Mouse (Mus musculus) Patski (cell line): ENCODE results near the gene Vrk1. TPM values are rescaled to one million over a fixed set of nuclear protein-coding genes. Genes with fewer than 3 reads are reported as not detected.

Source experiments
- ATAC-seq: fragments of 100-300 bp; one replicate; pipeline ENCODE4 v1.8.0; 2021
- CTCF ChIA-PET: fragments of 350-600 bp; sonication (Branson Sonifier 250); formaldehyde crosslinking; loops from one replicate; lab custom pipeline; 2022; ENCODE audit warnings: inconsistent platforms; lab: Charles Lee
- POLR2A ChIA-PET: fragments of 350-600 bp; sonication (Branson Sonifier 250); formaldehyde crosslinking; loops from one replicate; lab custom pipeline; 2022; ENCODE audit warnings: antibody characterized with exemption, inconsistent platforms; lab: Charles Lee
- DNase-seq: peaks from one replicate; pipeline ENCODE4 v3.0.0-alpha.2; 2011; ENCODE audit warnings: low read depth, low spot score
- H3K27me3 ChIP-seq: fragments of 371-371 bp; one replicate; pipeline ENCODE4 v1.5.1; 2021
- CTCF ChIP-seq: fragments of 100-300 bp; IDR thresholded peaks from one replicate; pipeline ENCODE4 v1.5.1; 2021
- in situ Hi-C: fragments of 300-500 bp; cut with MboI; formaldehyde crosslinking; loops from 3 replicates; pipeline ENCODE4 v1.11.1; 2018; ENCODE audit warnings: low pct_unique_long_range_greater_than_20kb, mixed read lengths
- polyA plus RNA-seq: library from polyadenylated mRNA; unstranded; gene quantifications from one replicate; pipeline ENCODE4 v1.2.3, GENCODE M21; 2021

Gene Vrk1
- polyA plus RNA-seq, 1 experiment from 2014 or later, result 20.3 TPM

- no peak for DNase-seq
- no peak for TF ChIP-seq CTCF
- CTCF ChIA-PET, result no interaction called here
- POLR2A ChIA-PET, result no interaction called here
- no peak for ATAC-seq
- in situ Hi-C loops, result no loop called here
- H3K27me3 ChIP-seq, result no peaks in the 10 kb centered on the region
These were observed 16.5 kb downstream of the Vrk1 start for GRCm38 (mm10) chr12:106026385-106027134.

GRCm38 (mm10) chr12:106027372-106027771 is 17.3 kb downstream of the Vrk1 start:
- no peaks in the 10 kb centered on the region for H3K27me3 ChIP-seq
- ChIA-PET POLR2A (no interaction called here), CTCF (no interaction called here)
- in situ Hi-C loops, result no loop called here
- ATAC-seq, result no peak
- TF ChIP-seq CTCF, result no peak
- DNase-seq, result no peak

- no peak for TF ChIP-seq CTCF
- DNase-seq, result no peak
- H3K27me3 ChIP-seq, result no peaks in the 10 kb centered on the region
- in situ Hi-C loops, result no loop called here
- ChIA-PET POLR2A (interaction anchor here (0.6 kb wide), 1 partner anchor 189 kb away, joined by 3 read pairs; no protein-coding TSS in a partner anchor), CTCF (interaction anchor here (0.8 to 1.3 kb wide), 3 partner anchors 11 to 26 kb away, joined by 3 read pairs; no protein-coding TSS in a partner anchor)
- ATAC-seq, result no peak
These were observed 19.6 kb downstream of the Vrk1 start for GRCm38 (mm10) chr12:106029582-106029981.

- CTCF ChIA-PET, result interaction anchor here (1.0 to 1.6 kb wide), 3 partner anchors 12 to 25 kb away, joined by 3 to 4 read pairs (median 3); no protein-coding TSS in a partner anchor
- DNase-seq, result no peak
These were observed 20.2 kb downstream of the Vrk1 start for GRCm38 (mm10) chr12:106030146-106030745.

GRCm38 (mm10) chr12:106030796-106031195 is 20.8 kb downstream of the Vrk1 start:
- ATAC-seq (no peak), DNase-seq (no peak)
- TF ChIP-seq CTCF, result no peak
- H3K27me3 ChIP-seq, result no peaks in the 10 kb centered on the region
- in situ Hi-C loops, result no loop called here
- CTCF ChIA-PET, result interaction anchor here (1.6 kb wide), 1 partner anchor 24 kb away, joined by 4 read pairs; no protein-coding TSS in a partner anchor
- POLR2A ChIA-PET, result no interaction called here

More at GRCm38 (mm10) chr12:106030146-106030745, 20.2 kb downstream of the Vrk1 start:
- in situ Hi-C loops, result no loop called here
- TF ChIP-seq CTCF, result no peak
- no peak for ATAC-seq
- no peaks in the 10 kb centered on the region for H3K27me3 ChIP-seq
- POLR2A ChIA-PET, result interaction anchor here (0.6 kb wide), 1 partner anchor 248 kb away, joined by 4 read pairs; no protein-coding TSS in a partner anchor

GRCm38 (mm10) chr12:106031916-106032315 is 21.9 kb downstream of the Vrk1 start:
- ChIA-PET POLR2A (no interaction called here), CTCF (interaction anchor here (1.6 to 2.3 kb wide), 2 partner anchors 8 to 23 kb away, joined by 4 read pairs; no protein-coding TSS in a partner anchor)
- ATAC-seq, result no peak
- TF ChIP-seq CTCF, result no peak
- in situ Hi-C loops, result no loop called here
- H3K27me3 ChIP-seq, result no peaks in the 10 kb centered on the region
- DNase-seq, result no peak

GRCm38 (mm10) chr12:106032361-106032760 is 22.3 kb downstream of the Vrk1 start:
- no peak for ATAC-seq
- no peaks in the 10 kb centered on the region for H3K27me3 ChIP-seq
- TF ChIP-seq CTCF, result no peak
- in situ Hi-C loops, result no loop called here
- no peak for DNase-seq
- ChIA-PET CTCF (interaction anchor here (2.3 kb wide), 1 partner anchor 8 kb away, joined by 4 read pairs; no protein-coding TSS in a partner anchor), POLR2A (no interaction called here)

GRCm38 (mm10) chr12:106034267-106034666 is 24.2 kb downstream of the Vrk1 start:
- in situ Hi-C loops, result no loop called here
- ATAC-seq, result no peak
- ChIA-PET POLR2A (interaction anchor here (1.2 kb wide), 1 partner anchor 12 kb away, joined by 3 read pairs; no protein-coding TSS in a partner anchor), CTCF (interaction anchor here (1.0 to 2.3 kb wide), 3 partner anchors 10 to 22 kb away, joined by 3 to 4 read pairs (median 3); no protein-coding TSS in a partner anchor)
- no peaks in the 10 kb centered on the region for H3K27me3 ChIP-seq
- DNase-seq, result no peak
- TF ChIP-seq CTCF, result no peak

- CTCF ChIA-PET, result interaction anchor here (1.0 to 1.2 kb wide), 2 partner anchors 12 to 21 kb away, joined by 3 read pairs; no protein-coding TSS in a partner anchor
- ATAC-seq, result no peak
- POLR2A ChIA-PET, result interaction anchor here (1.2 kb wide), 1 partner anchor 13 kb away, joined by 3 read pairs; no protein-coding TSS in a partner anchor
- DNase-seq, result no peak
- no peak for TF ChIP-seq CTCF
- in situ Hi-C loops, result no loop called here
- H3K27me3 ChIP-seq, result no peaks in the 10 kb centered on the region
These were observed 24.7 kb downstream of the Vrk1 start for GRCm38 (mm10) chr12:106034761-106035160.

- H3K27me3 ChIP-seq, result no peaks in the 10 kb centered on the region
- ChIA-PET POLR2A (no interaction called here), CTCF (interaction anchor here (1.1 kb wide), 1 partner anchor 18 kb away, joined by 3 read pairs; no protein-coding TSS in a partner anchor)
- TF ChIP-seq CTCF, result no peak
- DNase-seq (no peak), ATAC-seq (no peak)
- in situ Hi-C loops, result no loop called here
These were observed 30.2 kb downstream of the Vrk1 start for GRCm38 (mm10) chr12:106040259-106040658.
